Mouse (Mus musculus): Measurements from ENCODE around the gene Dync1i2. TPM values are rescaled to one million over a fixed set of nuclear protein-coding genes. Genes with fewer than 3 reads are reported as not detected.

Gene Dync1i2
- total and polyA plus RNA-seq, 2 experiments from 2014 or later: 149 to 205 TPM

DNA sequence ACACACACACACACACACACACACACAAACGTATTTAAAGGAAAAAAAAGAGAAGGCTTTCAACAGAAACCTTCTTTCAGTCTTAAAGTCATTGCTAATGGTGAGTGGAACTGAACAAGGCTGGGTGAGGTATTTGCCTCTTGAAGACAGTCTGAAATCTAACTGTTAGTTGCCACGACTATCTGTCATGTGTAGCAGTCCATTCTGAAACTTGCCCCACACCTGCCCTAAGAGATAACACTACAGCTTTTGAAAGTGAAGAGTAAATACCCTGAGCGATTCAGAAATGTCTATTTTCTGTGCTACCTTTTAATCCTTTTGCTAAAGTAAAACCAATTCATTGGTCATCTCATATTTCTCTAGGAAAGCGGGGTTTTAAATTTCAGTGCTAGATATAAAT lies 23.9 kb downstream of the Dync1i2 start:
- ATAC-seq (ENCODE audit: low FRiP score): no peak
- no peak for TF ChIP-seq CTCF (IDR thresholded peaks at IDR 0.05)

GRCm38 (mm10) chr2:71236009-71236408 lies 24.5 kb downstream of the Dync1i2 start:
- Histone ChIP-seq H3K4me2 (ENCODE audit: low read depth, low read length, poor library complexity, severe bottlenecking) (no peak overlapping the region), H3K4me1 (ENCODE audit: insufficient read depth, low read length) (no peaks in the 10 kb centered on the region), H3K36me3 (ENCODE audit: insufficient read depth, low read length) (peaks cover 6% of the 10 kb centered on the region), H3K9me3 (ENCODE audit: low read length) (no peaks in the 10 kb centered on the region), H3K9ac (replicated peaks; ENCODE audit: low read length, poor library complexity, severe bottlenecking) (no peak overlapping the region), H3K4me3 (ENCODE audit: low read depth, low read length) (no peak overlapping the region), H3K27me3 (ENCODE audit: insufficient read depth, low read length) (no peaks in the 10 kb centered on the region), H3K27ac (ENCODE audit: low read depth, low read length) (no peak overlapping the region)
- DNase-seq (ENCODE audit: low spot score) (no peak), ATAC-seq (ENCODE audit: low FRiP score) (no peak)
- no peak for TF ChIP-seq CTCF (IDR thresholded peaks at IDR 0.05)
- 94% methylated on average over 6 of the region's 6 CpGs for WGBS

More for the DNA sequence above, 23.9 kb downstream of the Dync1i2 start:
- peaks cover 6% of the 10 kb centered on the region for H3K36me3 ChIP-seq (ENCODE audit: insufficient read depth, low read length)
- H3K27me3 ChIP-seq (ENCODE audit: insufficient read depth, low read length): no peaks in the 10 kb centered on the region
- DNase-seq (ENCODE audit: low spot score): no peak
- H3K4me3 ChIP-seq (ENCODE audit: low read depth, low read length): no peak overlapping the region
- 95% methylated on average over 4 of the region's 4 CpGs for WGBS
- no peaks in the 10 kb centered on the region for H3K4me1 ChIP-seq (ENCODE audit: insufficient read depth, low read length)
- H3K9me3 ChIP-seq (ENCODE audit: low read length): no peaks in the 10 kb centered on the region
- H3K9ac ChIP-seq (replicated peaks; ENCODE audit: low read length, poor library complexity, severe bottlenecking): no peak overlapping the region
- H3K4me2 ChIP-seq (ENCODE audit: low read depth, low read length, poor library complexity, severe bottlenecking): no peak overlapping the region
- no peak overlapping the region for H3K27ac ChIP-seq (ENCODE audit: low read depth, low read length)

DNA sequence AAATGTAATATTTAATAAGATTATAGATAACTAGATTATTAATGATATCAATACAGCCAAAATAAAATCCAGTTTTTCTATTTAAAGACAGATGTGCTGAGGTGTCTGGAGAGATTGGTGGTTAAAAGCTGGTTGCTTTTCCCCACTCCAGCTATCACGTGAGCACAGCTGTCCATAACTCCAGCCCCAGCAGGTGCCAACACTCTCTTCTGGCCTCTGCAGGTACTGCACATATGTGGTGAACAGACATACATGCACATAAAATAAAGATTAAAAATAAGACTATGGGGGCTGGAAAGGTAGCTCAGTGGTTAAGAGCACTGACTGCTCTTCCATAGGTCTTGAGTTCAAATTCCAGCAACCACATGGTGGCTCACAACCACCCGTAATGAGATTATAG lies 30.0 kb downstream of the Dync1i2 start:
- ATAC-seq (ENCODE audit: low FRiP score) (no peak), DNase-seq (ENCODE audit: low spot score) (no peak)
- Histone ChIP-seq H3K27ac (ENCODE audit: low read depth, low read length) (no peak overlapping the region), H3K4me3 (ENCODE audit: low read depth, low read length) (no peak overlapping the region), H3K9ac (replicated peaks; ENCODE audit: low read length, poor library complexity, severe bottlenecking) (no peak overlapping the region), H3K9me3 (ENCODE audit: low read length) (no peaks in the 10 kb centered on the region), H3K4me1 (ENCODE audit: insufficient read depth, low read length) (no peaks in the 10 kb centered on the region), H3K27me3 (ENCODE audit: insufficient read depth, low read length) (no peaks in the 10 kb centered on the region), H3K36me3 (ENCODE audit: insufficient read depth, low read length) (no peaks in the 10 kb centered on the region; the same call in none of the 2 replicates), H3K4me2 (ENCODE audit: low read depth, low read length, poor library complexity, severe bottlenecking) (no peak overlapping the region)
- 90% methylated on average over 2 of the region's 2 CpGs for WGBS
- TF ChIP-seq CTCF (IDR thresholded peaks at IDR 0.05): no peak

DNA sequence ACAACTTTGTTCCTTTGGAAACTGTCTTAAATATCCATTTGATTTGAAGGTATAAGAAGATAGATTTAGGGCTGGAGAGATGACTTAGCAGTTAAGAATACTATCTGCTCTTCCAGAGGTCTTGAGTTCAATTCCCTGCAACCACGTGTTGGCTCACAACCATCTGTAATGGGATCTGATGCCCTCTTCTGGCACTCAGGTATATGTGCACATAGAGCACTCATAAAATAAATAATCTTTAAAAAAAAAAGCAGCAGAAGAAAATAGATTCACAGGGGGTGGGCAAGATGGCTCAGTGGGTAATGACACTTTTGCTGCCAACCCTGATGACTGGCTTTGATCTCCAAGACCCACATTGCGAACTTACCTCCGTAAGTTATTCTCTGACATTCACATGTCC lies 30.7 kb downstream of the Dync1i2 start:
- Histone ChIP-seq H3K9me3 (ENCODE audit: low read length) (no peaks in the 10 kb centered on the region), H3K4me1 (ENCODE audit: insufficient read depth, low read length) (no peaks in the 10 kb centered on the region), H3K4me2 (ENCODE audit: low read depth, low read length, poor library complexity, severe bottlenecking) (no peak overlapping the region), H3K36me3 (ENCODE audit: insufficient read depth, low read length) (no peaks in the 10 kb centered on the region; the same call in none of the 2 replicates), H3K27ac (ENCODE audit: low read depth, low read length) (no peak overlapping the region), H3K4me3 (ENCODE audit: low read depth, low read length) (no peak overlapping the region), H3K9ac (replicated peaks; ENCODE audit: low read length, poor library complexity, severe bottlenecking) (no peak overlapping the region), H3K27me3 (ENCODE audit: insufficient read depth, low read length) (no peaks in the 10 kb centered on the region)
- no peak for DNase-seq (ENCODE audit: low spot score)
- no peak for ATAC-seq (ENCODE audit: low FRiP score)
- WGBS: 86% methylated on average over 3 of the region's 3 CpGs
- peak; percentile 45 for TF ChIP-seq CTCF (IDR thresholded peaks at IDR 0.05)

GRCm38 (mm10) chr2:71243058-71243672 lies 31.7 kb downstream of the Dync1i2 start:
- no peak for TF ChIP-seq CTCF (IDR thresholded peaks at IDR 0.05)
- DNase-seq (ENCODE audit: low spot score) (peak; percentile 27), ATAC-seq (ENCODE audit: low FRiP score) (no peak)
- H3K27ac ChIP-seq (ENCODE audit: low read depth, low read length): no peak overlapping the region
- no peaks in the 10 kb centered on the region for H3K27me3 ChIP-seq (ENCODE audit: insufficient read depth, low read length)
- 56% methylated on average over 9 of the region's 9 CpGs for WGBS
- H3K4me1 ChIP-seq (ENCODE audit: insufficient read depth, low read length): no peaks in the 10 kb centered on the region
- peaks cover 5% of the 10 kb centered on the region for H3K36me3 ChIP-seq (ENCODE audit: insufficient read depth, low read length)
- H3K9ac ChIP-seq (replicated peaks; ENCODE audit: low read length, poor library complexity, severe bottlenecking): no peak overlapping the region
- H3K4me3 ChIP-seq (ENCODE audit: low read depth, low read length): no peak overlapping the region
- no peak overlapping the region for H3K4me2 ChIP-seq (ENCODE audit: low read depth, low read length, poor library complexity, severe bottlenecking)
- H3K9me3 ChIP-seq (ENCODE audit: low read length): no peaks in the 10 kb centered on the region

DNA sequence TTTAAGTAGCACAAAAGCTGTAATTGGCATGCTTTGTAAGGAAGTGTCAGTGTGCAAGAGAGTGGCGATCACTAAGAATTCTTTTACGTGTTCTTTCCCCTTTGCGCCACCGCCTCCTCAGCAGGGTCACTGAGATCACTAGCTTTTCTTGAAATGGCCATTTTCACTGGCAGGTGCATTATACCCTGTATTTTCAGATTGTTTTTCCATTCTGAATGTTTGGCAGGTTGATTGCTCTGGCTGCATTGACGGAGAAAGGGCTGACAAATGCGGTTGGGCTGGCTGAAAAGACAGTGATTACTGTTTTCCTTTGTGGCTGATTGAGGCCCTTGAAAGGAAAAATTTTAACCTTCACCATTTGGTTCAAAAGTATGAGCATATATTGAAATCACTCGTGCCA lies 33.3 kb downstream of the Dync1i2 start:
- ATAC-seq (ENCODE audit: low FRiP score): no peak
- Histone ChIP-seq H3K4me2 (ENCODE audit: low read depth, low read length, poor library complexity, severe bottlenecking) (no peak overlapping the region), H3K4me3 (ENCODE audit: low read depth, low read length) (no peak overlapping the region), H3K4me1 (ENCODE audit: insufficient read depth, low read length) (no peaks in the 10 kb centered on the region), H3K27me3 (ENCODE audit: insufficient read depth, low read length) (no peaks in the 10 kb centered on the region), H3K9ac (replicated peaks; ENCODE audit: low read length, poor library complexity, severe bottlenecking) (no peak overlapping the region), H3K36me3 (ENCODE audit: insufficient read depth, low read length) (peaks cover 12% of the 10 kb centered on the region), H3K27ac (ENCODE audit: low read depth, low read length) (no peak overlapping the region), H3K9me3 (ENCODE audit: low read length) (no peaks in the 10 kb centered on the region)
- TF ChIP-seq CTCF (IDR thresholded peaks at IDR 0.05): no peak
- 68% methylated on average over 7 of the region's 7 CpGs for WGBS
- no peak for DNase-seq (ENCODE audit: low spot score)
